Mouse (Mus musculus) left cerebral cortex, postnatal 25 days (tissue): ENCODE measurements around the gene Phf19. TPM values are rescaled to one million over a fixed set of nuclear protein-coding genes. Genes with fewer than 3 reads are reported as not detected.

Source experiments
- DNase-seq, 2 experiments: peaks; one replicate each; pipeline ENCODE4 v3.0.0; 2022; ENCODE audit warnings: low spot score in 2 of 2, mixed read lengths in 1 of 2
- intact Hi-C: fragments of 180-260 bp; cut with DNase I; formaldehyde crosslinking; loops from one replicate; pipeline ENCODE4 v1.15.1; 2025
- total RNA-seq, 2 experiments: library from RNA; stranded (reverse); gene quantifications; 2 replicates each; pipeline ENCODE4 v1.2.3; 2021

Gene Phf19
- total RNA-seq, 2 experiments from 2014 or later, result 1.3 to 1.6 TPM

GRCm38 (mm10) chr2:34941061-34941675, 27.3 kb upstream of the Phf19 start:
- intact Hi-C loops, result no loop called here

DNA sequence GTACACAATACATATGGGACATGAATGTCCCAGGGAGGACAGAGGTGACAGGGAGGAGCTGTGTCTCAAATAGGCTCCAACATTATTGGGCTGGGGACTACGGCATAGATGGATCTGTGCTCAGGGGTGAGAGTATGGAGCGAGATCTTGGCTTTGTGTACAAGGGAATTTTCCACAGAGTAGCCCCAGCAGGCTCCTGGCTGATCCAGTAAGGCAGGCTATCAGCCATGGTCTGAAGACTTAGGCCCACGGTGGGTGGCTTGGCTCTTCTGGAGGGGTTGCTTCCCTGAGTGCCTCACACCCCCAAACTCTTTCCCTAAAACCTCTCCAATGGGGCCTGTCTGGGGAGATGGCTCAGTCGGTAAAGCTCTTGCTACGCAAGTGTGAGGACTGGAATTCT, 26.4 kb upstream of the Phf19 start:
- intact Hi-C loops, result no loop called here
- no peak for DNase-seq

More at GRCm38 (mm10) chr2:34941061-34941675, 27.3 kb upstream of the Phf19 start:
- no peak for DNase-seq

DNA sequence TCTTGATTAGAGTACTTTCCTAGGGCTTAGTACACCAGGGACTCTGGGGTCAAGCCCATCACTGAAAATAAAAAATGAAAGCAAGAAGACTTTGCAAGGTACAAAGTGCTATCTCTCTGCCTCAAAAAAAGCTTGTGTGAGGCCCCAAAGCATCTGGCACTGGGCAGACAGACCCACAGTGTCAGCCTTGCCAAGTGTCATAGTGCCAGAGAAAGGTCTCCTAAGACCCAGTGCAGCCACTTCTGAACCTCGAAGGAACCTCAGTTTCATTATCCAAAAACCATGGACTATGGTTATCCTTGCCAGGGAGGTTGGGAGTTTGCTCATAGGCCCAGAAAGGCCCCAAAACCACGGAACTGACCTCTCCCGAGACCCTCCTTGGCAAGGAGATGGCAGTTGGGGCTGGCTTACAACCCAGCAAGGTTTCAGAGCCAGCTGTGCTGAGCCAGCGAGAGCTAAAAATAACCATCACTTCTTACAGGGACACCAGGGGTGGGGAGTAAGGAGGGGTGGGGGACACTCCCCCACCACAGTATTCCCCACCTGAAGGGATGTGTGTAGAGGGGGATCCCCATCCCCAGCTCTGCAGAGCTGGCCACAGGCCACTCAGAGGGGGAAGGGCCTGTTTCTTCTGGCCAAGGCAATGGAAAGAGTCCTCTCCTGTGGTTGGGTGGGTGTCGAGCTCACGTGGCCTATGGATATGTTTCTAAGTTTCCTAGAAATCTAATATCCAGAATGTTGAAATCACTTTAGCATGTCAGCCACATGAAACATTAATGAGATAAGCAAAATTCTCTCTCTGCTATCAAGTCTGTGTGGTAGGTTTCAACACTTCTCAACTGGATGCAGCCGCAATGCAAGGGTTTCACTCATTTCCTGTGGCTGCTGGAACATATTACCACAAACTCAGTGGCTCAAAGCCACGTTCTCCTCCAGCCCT, 24.7 kb upstream of the Phf19 start:
- no peak for DNase-seq
- intact Hi-C loops, result no loop called here

- intact Hi-C loops, result no loop called here
- DNase-seq, result no peak
Observed at GRCm38 (mm10) chr2:34937460-34937859, 23.6 kb upstream of the Phf19 start.

DNA sequence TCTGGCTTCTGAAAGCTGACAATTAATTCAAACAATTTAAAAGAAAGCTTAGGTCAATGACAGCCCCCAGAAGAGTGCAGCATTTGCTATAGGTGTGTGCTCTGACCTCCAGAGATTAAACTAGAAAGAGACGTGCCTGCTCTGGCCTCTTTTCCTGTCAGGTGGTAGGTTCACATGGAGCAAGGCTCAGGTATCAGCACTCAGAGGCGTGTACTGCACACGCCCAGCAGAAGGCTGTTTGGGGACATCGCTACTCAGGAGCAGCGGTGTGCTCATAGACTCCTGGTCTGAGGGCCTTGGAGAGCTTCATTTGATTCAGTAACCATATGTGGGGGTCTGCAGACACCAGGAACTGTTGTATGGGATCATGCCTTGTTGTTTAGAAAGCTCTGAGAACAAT, 13.5 kb upstream of the Phf19 start:
- intact Hi-C loops, result no loop called here
- no peak for DNase-seq

GRCm38 (mm10) chr2:34922729-34923128, 8.9 kb upstream of the Phf19 start:
- DNase-seq, result no peak
- intact Hi-C loops, result no loop called here

DNA sequence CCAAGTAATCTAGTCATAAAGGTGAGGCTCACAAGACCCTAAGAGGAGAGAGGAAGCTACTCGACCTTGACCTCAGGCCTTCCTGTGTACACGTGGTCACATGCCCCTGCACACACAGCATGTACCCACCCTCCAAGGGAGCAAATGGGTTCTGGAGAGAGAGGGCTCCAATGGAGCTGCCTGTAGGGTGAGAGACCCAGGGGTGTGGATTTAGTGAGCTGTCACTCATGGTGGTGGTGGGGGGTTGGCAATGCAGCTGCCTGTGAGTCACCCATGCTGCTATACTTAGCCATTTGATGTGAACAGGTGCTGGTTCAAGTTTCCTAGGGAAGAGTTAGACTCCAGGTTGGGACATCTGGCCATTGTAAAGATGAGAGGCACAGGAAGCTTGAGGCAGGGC, 6.3 kb upstream of the Phf19 start:
- intact Hi-C loops, result no loop called here
- DNase-seq, result no peak

DNA sequence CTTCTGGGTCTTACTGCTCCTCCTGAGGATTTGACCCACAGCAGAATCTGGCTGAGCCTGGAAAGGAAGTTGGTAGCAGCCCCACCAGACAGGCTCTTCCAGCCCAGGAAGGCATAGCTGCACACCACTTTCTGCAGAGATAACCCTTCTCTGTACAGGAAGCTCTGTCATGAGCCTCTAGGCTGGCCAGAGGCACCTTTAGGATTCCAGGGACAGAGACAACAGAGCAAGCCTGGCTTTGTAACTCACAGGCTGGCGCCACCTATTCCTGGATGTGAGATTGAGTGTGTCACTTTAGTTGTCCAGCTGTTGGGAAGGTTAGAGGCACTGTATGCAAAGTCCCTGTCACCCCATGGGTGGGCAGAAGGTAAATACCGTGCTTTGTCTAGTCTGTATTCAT, 1.3 kb upstream of the Phf19 start:
- intact Hi-C loops, result no loop called here

GRCm38 (mm10) chr2:34914823-34915082, 927 bp upstream of the Phf19 start:
- no peak for DNase-seq
- intact Hi-C loops, result no loop called here

More for the DNA sequence above, 1.3 kb upstream of the Phf19 start:
- DNase-seq, result no peak

DNA sequence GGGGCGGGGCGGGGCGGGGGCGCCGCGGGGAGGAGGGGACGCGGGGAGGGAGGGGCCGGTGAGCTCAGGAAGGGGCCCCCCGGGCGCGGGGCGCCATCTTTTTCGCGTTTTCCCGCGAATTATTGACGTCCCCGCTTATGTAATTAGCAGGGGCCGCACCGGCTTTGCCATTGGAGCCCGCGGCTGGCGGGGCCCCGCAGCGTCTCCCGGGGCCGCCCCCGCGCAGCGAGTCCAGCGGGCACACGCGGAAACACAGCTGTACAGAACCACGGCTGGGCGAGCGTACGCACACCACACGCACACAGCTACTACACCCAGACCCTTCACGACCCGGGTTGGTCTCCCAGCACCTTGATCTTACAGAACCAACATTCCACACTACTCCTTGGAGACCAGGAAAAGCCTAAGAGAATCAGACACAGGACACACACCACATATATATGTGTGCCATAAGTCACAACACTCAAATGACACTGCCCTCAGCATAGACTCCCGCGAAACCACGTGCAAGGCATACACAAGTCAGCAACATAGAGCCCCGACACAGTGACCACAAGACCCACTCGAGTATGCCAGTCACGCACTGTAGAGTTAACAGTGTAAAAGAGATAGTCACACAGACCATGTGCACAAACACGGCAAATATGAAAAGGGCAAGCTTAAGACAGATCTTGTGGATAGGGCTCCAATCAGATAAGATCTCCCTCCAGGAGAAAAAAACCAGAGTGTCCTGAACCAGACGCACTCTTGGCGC, 420 bp upstream of the Phf19 start:
- intact Hi-C loops, result no loop called here
- peak; percentile 21 to 50 for DNase-seq

DNA sequence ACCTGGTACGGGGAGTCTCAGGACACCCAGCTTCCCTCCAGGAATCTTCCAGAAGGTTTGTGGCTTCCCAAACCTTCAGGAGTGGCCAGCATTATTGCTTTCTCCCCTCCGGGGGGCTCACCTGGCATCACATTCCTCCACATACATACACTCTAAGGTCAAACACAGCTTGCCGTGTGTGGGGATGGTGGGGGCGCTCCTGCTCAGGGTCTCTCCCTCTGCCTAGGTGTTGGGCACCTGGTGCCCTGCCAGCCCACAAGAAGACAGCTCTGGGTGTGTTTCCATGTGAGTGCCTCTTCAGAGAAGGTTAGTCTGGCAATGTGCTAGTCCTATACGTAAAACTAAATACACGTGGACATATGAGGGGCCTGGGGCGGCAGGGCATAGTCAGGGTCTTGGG, 1.2 kb downstream of the Phf19 start:
- DNase-seq, result no peak
- intact Hi-C loops, result no loop called here

- intact Hi-C loops, result no loop called here
- no peak for DNase-seq
Observed at GRCm38 (mm10) chr2:34911871-34912270, 2.0 kb downstream of the Phf19 start.

GRCm38 (mm10) chr2:34909719-34910118, 4.1 kb downstream of the Phf19 start:
- intact Hi-C loops, result no loop called here
- DNase-seq, result no peak

DNA sequence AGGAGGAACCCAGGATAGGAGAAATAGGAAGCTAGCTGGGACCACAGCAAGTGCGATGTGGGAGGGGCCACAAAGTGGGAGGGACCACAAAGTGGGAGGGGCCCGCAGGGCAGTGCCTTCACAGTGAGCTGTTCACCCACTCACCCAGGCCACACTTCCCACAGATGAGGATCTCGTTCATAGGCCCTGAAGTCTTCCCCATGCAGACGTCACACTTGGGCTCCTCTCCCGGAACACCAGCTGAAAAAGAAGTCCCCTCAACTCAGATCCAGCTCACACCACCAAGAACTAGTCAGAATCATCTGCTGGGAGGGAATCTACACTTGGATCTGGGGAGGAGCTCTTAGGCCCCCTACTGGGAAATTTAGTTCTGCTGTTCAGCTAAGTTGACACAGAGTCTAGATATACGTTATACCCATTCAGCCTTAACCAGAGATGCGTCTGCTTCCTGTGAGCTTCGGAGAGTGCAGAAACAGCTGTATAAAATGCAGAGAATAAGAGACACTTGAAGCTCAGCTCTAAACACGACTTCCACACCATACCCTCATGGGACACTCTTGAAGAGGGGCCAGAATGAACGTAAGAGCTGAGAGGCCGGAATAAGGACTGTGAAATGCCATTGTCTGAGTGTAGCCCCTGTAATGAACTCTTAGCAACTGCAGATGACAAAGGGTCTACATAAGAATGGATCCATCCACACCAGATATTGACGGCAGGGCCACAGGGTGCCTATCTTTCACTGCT, 6.8 kb downstream of the Phf19 start:
- intact Hi-C loops, result no loop called here
- peak in 1 of 2 experiments; percentile 47 for DNase-seq

DNA sequence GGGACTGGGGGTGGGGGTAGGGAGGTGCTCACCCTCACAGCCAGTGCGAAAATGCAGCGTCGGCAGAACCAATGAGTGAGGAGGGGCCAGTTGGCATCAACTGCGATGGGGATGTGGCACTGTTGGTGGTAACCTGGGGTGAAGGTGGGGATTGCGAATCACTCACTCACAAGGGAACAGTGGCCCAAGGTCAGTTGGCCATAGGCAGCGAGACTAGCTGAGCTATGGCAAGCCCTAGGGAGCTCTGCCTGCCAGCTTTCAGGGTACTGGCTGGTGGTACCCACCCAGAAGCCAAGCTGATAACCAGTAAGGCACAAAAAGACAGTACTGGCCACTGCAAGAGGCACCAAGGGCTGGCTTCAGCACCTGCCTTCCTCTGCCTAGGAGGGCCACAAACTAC, 7.4 kb downstream of the Phf19 start:
- intact Hi-C loops, result no loop called here
- DNase-seq, result no peak

GRCm38 (mm10) chr2:34904849-34905542, 8.8 kb downstream of the Phf19 start:
- DNase-seq, result peak; percentile 97 to 99
- intact Hi-C loops, result loop anchor here (5.0 kb wide), 1 partner anchor 67 kb away; no protein-coding TSS in a partner anchor

- DNase-seq, result no peak
- intact Hi-C loops, result loop anchor here (5.0 kb wide), 1 partner anchor 68 kb away; no protein-coding TSS in a partner anchor
Observed at GRCm38 (mm10) chr2:34903652-34904405, 10.0 kb downstream of the Phf19 start.

- DNase-seq, result no peak
- intact Hi-C loops, result loop anchor here (5.0 kb wide), 1 partner anchor 69 kb away; no protein-coding TSS in a partner anchor
Observed at GRCm38 (mm10) chr2:34903191-34903590, 10.6 kb downstream of the Phf19 start.
